Mouse (Mus musculus) adrenal gland, postnatal 36 days (tissue): ENCODE data around the gene Arhgef26. TPM values are rescaled to one million over a fixed set of nuclear protein-coding genes. Genes with fewer than 3 reads are reported as not detected.

Experiments used
- DNase-seq, 2 experiments: peaks; one replicate each; pipeline ENCODE4 v3.0.0; 2021; ENCODE audit warnings: mixed read lengths in 1 of 2
- long read RNA-seq, 2 experiments: library from polyadenylated mRNA; stranded (forward); transcript quantifications; one replicate each; pipeline ENCODE4 v2.0.0; 2021; ENCODE audit warnings: borderline sequencing depth in 2 of 2
- total RNA-seq, 2 experiments: library from RNA; stranded (reverse); gene quantifications; 2 replicates each; pipeline ENCODE4 v1.2.3; 2021

Arhgef26 gene
- total RNA-seq: 1 to 10 TPM; 1.8 to 2.5 TPM
- long read RNA-seq, experiment 1, partial matches to known transcripts: 1 of 1 reads
- long read RNA-seq, experiment 1, other reads (novel, unspliced or antisense): 0 of 1 reads
- long read RNA-seq, experiment 2: 0 reads

DNA sequence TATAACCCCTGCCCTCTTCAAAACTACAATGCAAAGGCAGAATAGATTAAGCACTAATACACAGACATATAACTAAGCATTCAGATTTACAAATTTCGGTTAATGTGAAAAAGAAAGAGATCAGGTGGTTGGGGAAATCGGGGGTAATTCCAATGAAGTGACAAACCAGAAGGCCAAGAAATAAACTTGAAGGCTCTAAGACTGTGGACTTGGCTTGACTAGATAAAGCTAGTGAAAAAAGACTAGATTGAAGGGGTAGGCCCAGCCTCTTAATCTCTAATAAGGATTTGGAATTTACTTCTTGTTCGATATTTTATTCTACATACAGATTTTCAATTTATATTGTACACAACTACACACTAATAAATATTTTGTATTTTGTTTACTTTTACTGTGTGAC, at the start of gene Arhgef26:
Gene Arhgef26, plus strand, starts transcription at position 301 of the 400 bp plus-strand sequence.
- DNase-seq: no peak

DNA sequence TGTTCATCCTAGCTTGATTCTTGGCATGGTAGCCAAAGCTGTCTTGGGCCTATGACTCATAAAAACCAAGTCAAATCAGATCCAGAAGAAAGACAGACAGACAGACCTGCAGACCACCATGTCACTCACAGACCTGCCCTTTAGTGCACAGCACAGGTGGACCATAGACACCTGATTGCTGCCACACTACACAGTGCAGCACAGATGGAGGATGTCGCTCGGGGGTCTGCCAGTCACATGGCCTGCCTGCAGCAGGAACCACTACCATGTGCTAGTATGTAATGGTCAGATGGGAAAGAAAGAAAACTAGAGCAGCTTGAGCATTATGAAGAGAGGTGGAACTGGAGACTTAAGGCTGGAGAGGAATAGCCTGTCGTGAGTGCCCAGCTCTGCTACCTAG, 27.7 kb upstream of the Arhgef26 start:
- DNase-seq: no peak

DNA sequence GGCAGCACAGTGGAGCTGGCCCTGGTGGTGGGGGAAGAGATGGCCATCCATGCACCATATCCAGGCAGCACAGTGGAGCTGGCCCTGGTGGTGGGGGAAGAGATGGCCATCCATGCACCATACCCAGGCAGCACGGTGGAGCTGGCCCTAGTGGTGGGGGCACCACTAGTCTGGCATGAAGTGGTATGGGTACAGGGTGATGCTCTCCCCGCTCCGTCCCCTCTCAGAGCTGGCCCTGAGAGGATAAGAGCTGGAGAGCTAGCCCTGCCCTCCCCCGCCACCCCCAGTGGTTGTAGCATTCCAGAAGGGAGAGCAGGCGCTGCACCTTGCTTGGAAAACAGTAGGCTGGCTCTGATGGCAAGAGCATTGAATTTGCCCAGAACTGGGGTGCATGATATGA, 26.9 kb upstream of the Arhgef26 start:
- DNase-seq: no peak

DNA sequence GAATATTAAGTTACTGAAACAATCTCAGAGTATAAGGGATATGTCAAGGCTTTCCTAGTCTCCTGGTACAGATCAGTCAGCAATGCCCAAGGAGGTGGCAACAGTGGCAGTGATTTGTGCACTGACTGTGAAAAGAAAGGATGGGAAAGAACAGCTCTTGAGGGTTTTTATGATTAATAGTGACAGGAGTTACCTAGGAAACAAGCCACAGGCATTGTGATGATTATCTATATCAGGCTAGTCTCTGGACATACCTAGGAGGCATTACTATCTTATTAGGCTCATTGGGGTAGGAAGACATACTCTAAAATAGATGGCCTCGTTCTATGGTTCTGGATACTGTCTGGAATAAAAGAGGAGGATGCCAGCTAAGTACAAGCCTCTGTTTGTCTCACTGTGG, 13.4 kb upstream of the Arhgef26 start:
- DNase-seq: no peak

DNA sequence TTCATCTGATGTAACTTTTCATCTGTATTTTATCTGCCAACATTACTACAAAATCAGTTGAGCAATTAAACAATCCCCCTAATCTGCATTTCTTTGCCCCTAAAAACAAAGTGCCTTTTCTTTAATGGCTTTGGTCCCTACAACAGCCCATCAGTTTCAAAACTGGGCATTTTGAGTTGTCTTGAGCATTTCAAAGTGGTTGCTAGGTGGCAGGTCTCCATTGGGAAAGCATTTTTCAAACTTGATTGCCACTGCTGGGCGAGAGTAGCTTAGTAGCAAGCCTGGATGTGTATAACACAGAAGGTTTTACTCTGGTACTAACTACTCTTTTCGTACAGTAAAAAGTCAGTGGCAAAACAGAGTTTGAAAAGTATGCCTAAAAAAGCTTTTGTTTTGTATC, 10.2 kb upstream of the Arhgef26 start:
- no peak for DNase-seq

DNA sequence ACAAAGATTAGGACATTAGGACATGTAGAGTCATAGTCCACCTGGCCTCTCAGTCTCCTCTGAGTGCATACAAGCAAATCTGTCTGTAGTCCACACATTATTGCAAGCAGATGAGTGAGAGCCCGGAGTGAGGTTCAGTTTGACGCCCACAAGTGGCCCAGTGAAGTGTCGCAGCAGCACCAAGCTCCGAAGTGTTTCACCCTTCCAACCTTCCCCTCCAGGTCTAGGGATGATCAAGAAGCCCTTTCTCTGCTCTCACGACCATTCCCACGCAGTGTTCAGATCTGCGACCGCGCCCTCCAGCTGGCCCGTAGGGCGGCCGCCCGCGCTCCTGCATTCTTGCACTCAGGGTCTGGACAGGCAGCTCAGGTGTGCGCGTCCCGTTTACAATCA, 313 bp downstream of the Arhgef26 start:
- DNase-seq: no peak

DNA sequence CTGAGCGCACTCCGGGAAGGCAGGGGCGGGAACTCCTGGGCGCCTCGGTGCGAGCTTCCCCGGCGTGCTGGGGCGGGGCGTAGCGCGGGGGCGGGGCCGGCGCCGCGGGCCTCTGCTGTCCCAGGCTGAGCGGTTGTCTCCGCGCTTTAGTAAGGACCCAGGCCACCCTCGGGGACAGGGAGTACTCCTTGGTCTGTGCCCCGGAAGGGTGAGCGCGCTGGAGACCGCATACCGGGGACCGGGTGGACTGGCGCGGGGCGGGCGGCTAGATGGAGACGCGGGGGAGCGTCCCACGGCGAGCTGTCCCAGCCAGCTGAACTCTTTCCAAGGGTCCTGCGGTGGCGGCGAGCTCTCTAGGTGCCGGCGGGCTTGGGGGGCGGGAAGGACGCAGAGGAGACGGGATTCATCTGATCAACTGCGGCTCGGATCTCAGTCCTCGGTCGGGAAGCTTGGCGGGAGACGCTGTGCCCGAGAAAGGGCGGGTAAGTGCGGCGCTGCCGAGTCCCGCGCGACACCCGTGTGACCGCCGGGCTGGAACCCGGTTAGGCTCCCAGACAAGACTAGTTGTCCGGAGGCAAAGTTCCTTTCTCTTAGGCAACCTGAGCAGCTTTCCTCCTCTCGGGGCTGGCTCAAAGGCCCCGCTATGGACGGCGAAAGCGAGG, 841 bp downstream of the Arhgef26 start:
- DNase-seq: peak; percentile 70 to 78

DNA sequence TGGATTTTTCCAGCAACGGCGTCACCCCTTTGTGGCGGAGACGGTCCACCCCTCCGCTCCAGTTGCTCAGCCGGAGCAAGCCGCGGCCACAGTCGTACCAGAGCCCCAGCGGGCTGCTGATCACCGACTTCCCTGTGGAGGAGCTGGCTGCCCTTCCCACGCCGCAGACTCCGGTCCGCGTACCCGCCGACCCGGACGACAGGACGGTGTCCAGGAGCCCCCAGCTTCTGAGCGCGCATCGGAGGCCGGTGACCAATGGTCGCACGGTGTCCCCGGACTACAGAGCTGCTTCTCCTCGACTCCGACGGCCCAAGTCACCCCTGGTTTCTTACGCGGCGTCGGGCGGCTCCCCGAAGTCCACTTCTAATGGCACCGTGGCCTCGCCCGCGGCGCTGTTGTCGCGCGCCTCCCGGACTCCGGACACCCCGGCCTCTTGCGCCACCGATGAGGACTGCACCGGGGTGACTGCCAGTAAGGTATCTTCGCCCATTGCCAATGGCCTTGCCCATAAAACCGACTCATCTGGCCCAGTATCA, 1.4 kb downstream of the Arhgef26 start:
- peak; percentile 61 to 64 for DNase-seq

DNA sequence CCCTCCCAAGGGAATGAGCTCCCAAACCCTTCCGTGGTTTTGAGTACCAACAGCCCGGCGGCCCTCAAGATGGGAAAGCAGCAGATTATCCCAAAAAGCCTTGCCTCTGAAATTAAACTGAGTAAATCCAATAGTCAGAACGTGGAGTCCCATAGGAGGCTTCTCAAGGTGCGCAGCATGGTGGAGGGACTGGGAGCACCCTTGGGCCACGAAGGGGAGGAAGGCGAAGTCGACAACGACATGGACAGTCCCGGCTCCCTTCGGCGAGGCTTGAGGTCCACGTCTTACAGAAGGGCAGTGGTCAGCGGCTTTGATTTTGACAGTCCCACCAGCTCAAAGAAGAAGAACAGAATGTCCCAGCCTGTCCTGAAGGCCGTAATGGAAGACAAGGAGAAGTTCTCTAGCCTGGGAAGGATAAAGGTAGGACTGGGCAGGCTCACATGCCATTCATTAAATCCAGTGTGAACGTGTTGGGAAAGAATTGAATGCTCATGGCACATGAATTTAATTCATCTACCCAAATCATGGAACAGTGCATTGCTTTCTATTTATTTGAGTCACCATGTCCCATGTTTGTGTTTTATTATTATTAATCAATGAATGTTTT, 2.1 kb downstream of the Arhgef26 start:
- DNase-seq: no peak

DNA sequence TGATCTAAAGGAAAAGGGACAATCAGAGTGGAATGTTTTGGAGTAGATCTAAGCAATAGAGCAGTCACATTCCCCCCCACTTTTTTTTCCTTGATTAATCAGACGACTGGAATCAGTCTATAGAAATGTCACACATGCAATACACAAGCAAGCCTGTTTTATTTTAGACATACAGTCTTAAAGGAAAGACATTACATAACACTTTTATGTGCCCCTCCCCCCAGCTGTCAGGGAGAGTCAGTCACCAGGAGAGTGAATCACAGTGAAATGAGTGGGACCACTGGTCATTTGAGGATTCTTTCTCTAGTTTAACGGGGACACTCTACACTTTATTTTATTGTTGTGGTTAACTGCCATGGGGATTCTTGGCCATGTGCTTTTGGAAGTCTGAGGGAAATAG, 2.7 kb downstream of the Arhgef26 start:
- no peak for DNase-seq

DNA sequence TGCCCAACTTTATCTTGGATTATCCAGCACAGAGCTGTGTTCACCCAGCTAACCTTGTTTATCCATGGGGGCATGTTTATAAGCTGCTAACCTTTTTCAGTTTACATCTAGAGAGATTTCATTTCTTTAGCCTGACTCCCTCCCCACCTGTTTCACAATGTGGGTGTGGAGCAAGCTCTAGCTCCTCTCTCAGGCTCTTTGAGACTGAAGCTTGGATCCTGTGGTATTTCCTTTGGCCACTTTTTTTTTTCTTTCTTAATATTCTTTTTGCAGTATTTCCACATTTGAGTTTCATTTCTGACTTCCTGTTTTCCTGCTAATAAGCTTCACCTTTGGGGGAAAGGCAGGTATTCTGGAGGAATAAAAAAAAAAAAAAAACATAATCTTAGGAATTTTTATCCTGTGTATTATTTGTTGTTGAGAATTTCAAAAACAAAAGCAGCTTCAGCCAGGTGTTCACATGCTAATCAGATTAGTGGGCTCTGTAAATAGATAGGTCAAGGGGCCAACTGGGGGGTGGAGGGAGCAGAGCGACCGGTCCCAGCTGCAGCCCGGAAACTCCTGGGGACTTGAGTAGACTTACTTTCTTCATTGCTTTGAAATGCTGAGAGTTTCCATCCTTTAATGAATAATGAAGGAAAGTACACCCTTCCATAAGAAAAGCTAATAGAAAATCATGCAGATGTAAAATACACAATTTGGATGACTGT, 3.5 kb downstream of the Arhgef26 start:
- DNase-seq: no peak

DNA sequence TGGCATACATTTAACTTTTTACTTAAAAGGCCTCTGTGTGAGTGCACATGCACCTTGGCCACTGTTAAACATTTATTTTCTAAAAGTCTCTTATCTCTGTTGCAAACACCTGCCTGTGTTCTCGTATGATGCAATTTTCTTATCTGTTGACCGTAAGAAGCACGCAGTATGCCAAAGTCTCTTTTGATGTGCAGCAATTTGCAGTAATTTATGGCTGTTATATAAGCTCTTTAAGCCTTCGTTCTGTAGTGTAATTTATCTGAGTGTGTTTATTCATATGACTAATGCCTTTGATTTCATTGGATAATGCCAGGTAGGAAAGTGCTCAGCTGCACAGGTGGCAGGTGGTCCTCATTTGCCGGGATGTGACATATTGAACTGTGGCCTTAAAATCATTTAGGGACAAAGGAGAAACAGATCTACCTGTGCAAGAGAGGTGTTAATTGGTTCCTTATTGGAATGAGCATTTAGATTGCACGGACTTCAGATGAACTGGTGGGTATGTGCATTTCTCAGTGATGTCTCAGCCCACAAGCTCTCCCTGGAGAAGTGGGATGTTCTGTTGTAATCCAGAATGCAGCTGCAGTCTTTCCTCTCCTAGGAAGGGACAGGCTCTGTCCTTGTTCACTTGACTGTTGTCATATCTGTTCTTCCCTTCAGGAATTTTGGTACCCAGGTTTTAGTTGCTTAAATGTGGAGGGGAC, 10.5 kb downstream of the Arhgef26 start:
- no peak for DNase-seq

DNA sequence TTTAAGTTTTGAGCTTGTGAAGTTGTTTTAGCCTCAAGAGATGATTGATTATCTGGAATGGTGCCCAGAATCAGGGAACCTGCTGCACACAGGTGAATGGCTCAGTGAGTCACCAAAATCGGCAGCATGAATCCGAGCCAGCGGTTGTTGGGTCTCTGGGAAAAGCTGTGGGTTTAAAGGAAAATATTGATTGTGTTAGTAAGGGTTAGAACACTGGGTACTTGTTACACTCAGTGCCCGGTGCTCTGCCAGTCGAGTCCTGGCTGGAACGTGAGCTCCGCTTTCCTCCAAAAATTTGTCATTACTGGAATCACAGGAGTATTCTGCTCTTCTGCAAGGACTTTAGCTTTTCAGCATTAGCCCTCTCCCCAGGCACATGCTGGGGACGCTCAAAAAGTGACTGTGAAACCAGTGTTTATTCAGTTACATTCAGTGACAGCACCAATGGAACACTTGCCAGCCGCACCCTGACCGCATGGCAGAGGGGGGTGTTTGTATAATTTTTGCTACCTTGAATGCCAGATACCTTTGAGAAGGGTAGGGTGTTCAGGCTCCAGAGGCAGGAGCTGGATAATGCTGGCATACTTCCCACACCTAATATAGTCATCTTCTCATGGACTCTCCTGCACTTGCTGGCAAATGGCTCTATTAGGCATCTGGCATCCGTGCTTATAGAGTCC, 11.2 kb downstream of the Arhgef26 start:
- DNase-seq: peak in 1 of 2 experiments; percentile 9

DNA sequence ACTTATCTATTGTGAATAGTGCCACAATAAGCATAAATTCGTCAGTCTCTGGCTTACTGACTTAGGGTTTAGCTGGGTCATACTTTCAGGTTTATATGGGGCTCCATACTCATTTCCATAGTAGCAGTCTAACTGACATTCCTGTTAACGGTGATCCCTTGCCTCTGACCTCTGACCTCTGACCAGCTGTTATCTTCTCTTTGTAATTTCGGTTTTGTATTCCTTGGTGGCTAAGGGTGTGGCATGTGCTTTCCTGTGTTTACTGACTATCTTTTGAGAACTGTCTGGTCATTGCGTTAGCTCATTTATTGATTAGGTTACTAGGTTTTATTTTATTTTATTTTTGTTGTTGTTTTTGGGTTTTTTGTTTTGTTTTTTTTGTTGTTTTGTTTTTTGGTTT, 13.9 kb downstream of the Arhgef26 start:
- DNase-seq: no peak

DNA sequence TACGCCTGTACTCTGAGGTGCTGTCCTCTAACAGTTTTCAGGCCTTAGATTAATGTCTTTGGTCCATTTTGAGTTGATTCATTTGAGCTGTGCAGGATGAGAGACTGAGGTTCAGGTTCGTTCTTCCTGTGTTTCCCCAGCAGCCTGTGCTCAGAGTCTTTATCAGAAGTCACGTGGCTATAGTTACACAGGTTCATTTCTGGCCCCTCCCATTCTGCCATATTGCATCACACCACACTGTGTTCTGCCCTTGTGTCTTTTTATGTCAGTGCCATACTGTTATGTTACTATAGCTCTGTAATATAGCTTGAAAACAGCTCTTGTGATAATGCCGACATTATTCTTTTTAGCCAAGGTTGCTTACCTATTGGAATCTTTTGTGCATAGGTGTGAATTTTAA, 14.7 kb downstream of the Arhgef26 start:
- no peak for DNase-seq

DNA sequence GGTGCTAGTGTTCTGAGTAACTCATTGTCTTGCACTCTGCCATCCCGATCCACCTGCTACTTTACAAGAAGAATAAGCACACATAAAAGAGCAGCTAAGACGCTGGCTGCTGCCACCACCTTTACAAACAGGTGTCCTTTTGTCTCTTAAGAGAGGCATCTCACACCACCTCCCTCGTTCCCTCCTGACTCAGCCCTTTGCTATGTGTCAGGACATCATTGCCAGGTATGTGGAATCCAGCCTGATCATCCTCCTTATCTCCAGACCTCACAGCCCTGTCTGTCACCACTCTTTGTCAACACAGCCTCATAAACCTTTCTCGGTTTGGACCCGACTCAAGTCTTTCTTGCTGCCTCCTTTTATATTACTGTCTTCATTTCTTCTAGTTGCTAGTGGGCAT, 29.7 kb downstream of the Arhgef26 start:
- DNase-seq: no peak

DNA sequence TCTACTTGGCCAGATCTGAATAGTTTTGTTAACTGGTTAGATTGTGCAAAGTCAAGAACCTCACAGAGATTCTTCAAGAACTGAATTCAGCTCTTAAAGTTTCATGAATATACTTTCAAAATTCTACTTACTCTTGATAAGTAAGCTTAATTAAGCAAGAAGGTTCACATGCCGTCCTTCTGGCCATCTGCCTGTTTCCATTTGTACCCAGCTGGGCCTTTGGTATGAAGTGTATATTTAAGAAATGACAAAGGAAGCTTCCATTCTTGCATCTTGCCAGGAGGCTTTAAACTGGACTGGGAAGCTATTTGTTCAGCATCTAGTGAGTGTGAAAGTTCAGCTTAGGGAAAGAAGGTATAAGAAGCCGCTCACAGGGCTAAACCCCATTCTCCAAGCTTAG, 34.7 kb downstream of the Arhgef26 start:
- DNase-seq: no peak

DNA sequence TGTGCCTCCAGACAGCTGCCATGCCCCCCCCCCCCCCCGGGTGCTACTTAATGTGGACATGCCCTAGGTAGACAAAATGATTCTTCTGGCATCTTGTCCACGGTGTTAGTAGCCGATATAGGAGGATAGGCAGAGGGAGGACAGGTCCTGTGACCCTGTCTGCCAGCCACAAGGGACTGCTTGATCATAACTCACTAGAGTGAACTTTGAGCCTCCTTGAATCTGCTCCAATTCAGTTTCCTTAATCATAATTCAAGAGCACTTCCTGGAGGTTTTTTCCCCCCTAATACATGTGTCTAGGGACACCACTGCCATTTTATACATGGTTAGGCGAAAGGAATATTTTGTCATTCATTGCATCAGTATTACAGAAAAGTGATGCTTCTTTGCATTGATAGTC, 36.2 kb downstream of the Arhgef26 start:
- peak in 1 of 2 experiments; percentile 9 for DNase-seq

DNA sequence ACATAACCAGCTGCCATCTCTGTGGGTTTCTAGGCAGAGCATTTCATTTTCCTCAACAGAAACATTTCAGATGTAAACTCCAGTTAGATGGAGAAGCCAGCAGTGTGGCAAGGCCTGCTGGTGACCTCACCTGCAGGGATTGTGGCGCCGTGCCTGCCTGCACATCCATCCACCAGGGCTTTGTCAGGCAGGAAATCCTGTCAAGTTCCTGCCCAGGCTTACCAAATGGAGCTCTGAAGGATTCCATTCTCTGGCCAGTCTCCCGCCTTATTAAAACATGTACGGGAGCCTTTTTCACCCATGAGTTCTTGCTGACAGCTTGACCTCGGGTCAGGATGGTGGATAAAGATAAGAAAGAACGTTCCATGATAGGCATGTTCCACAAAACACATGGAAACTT, 36.7 kb downstream of the Arhgef26 start:
- peak; percentile 48 to 61 for DNase-seq

DNA sequence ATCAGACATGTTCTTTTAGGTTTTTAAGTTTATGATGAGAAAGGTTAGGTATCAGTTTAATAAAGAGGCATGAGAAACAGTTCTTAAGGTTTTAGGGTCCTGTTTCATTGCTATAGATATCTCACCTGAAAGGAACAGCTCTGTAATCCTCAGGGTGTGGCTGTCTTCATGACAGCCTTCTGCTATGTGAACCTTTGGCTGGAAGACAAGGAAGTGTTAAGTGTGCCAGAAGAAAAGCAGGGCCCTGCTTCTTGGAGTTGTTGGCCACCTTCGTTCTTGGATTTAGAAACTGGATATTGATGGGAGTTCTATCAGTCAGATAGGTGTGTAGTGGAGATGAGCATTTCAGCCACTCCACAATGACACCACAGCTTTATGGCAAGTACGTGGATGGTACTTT, 38.6 kb downstream of the Arhgef26 start:
- no peak for DNase-seq

DNA sequence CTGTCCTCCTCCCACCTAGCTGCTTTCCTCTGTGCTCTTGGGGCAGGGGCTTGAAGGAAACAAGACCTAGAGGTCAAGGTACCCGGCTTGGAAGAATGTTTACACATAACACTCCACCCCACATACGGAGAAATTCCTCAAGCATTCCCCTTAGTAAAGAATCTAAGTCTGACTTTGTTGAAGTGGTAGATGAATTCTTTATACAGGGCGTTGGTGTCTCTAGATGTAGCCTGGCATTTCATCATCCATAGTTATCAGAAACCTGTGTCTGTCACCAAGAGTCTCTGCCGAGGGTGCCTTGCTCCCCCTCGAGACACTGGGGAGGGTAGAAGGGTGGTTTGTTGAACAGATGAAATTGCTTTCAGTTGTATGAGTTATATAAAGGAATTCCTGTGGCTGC, 41.8 kb downstream of the Arhgef26 start:
- DNase-seq: no peak

DNA sequence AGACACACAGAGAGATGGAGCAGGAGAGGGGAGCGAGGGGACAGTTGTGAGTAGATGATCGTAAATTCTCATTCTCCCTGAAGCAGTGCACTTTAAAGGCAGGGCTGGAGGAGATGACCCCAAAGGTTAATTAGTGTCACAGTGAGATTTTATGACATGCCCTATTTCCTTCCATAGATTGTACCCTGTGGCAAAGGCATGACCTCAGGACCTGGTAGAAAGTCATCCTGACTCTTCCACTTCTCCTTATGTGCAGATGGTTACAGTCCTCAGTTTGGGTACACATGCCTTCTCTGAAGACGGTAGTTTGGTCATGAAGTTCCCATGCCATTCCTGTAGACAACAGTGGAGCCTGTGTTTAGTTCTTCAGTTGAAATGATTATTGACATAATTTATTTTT, 42.3 kb downstream of the Arhgef26 start:
- DNase-seq: no peak
